Mouse (Mus musculus): ENCODE results near the gene Idh1. TPM values are rescaled to one million over a fixed set of nuclear protein-coding genes. Genes with fewer than 3 reads are reported as not detected.

Idh1 gene
- polyA plus RNA-seq, 1 experiment: 333 TPM

DNA sequence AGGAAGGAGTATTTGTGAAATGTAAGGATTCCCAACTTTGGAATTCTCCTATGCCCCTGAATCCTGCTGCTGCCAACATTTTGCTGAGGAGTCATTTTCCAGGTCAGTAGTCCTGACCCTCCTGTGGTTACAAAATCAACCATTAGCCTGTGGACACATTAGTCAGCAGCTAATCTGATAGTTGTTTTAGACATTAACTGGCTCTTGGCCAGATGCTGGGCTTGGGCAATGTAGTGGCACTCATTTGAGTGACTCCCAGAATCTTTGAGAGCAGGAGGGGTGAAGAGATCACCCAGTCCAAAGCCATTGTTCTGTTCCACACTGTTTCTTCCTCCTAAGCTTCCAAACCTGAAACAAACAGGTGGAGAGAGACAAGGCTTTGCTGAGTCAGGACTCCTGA, 31.5 kb downstream of the Idh1 start:
- peak overlapping the region; percentile 34; the same call in 1 of the 2 replicates for H3K27ac ChIP-seq (replicated peaks; ENCODE audit: low read depth, low read length)
- no peak overlapping the region for H3K4me3 ChIP-seq (ENCODE audit: insufficient read depth, low read depth, low read length)
- no peaks in the 10 kb centered on the region for H3K4me1 ChIP-seq (ENCODE audit: control insufficient read depth, insufficient read depth, insufficient read length, low read length)

DNA sequence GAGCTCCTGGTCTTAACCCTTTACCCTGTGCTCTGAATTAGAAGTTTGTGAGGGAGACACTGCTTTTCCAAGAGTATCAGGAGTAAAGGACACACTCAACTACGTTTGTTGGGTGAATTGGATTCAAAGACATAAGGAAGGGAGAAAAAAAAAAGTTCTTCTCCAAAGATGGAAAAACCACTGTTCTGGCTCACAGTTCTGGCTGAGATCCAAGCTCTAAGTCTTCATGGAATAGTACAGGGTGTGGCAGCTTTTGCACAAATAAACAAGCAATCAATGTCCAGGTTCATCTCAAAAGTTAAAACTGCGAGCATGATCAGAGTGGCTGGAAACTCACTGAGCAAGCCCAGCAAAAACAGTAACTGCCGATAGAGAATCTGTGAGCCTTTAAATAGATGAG, 38.3 kb downstream of the Idh1 start:
- H3K27ac ChIP-seq (replicated peaks; ENCODE audit: low read depth, low read length): no peak overlapping the region
- H3K4me3 ChIP-seq (ENCODE audit: insufficient read depth, low read depth, low read length): no peak overlapping the region
- H3K4me1 ChIP-seq (ENCODE audit: control insufficient read depth, insufficient read depth, insufficient read length, low read length): no peaks in the 10 kb centered on the region

DNA sequence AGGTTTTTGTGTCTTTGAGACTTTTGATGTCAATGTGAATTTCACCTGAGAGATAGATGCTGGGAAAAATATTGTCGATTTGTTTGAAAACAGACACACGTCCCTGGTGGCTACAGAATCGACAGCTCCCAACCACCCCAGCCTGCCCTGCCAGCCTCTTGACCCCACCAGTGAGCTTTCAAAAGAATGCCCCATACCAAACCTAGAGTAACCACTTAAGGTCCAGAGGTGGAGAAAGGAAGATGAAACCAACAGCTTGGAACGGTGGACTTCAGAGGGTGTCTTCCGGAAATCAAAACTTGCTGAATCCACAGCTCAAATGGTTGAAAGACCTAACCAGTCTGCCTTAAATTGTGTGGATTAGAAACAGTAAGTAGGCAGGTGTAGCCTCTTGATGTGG, 39.0 kb downstream of the Idh1 start:
- H3K4me1 ChIP-seq (ENCODE audit: control insufficient read depth, insufficient read depth, insufficient read length, low read length): no peaks in the 10 kb centered on the region
- H3K27ac ChIP-seq (replicated peaks; ENCODE audit: low read depth, low read length): no peak overlapping the region
- H3K4me3 ChIP-seq (ENCODE audit: insufficient read depth, low read depth, low read length): no peak overlapping the region

DNA sequence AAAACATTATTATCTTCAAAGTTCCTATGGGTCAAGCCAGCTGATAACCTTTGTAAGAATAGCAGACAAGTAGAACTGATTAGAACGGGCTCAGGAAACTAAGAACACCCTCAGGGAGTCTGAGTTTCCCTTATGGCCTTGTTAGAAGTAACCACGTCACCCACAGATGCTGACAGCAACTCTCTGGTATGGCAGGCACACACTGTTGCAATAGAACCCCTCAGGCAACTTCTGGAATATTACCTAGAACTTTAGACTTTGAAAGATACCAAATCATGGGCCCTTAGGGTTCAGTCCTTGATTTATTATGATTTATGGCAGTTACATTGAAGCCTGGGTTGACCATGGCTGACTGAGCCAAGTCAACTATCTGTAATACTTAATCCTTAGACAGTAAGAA, 39.7 kb downstream of the Idh1 start:
- no peak overlapping the region for H3K27ac ChIP-seq (replicated peaks; ENCODE audit: low read depth, low read length)

DNA sequence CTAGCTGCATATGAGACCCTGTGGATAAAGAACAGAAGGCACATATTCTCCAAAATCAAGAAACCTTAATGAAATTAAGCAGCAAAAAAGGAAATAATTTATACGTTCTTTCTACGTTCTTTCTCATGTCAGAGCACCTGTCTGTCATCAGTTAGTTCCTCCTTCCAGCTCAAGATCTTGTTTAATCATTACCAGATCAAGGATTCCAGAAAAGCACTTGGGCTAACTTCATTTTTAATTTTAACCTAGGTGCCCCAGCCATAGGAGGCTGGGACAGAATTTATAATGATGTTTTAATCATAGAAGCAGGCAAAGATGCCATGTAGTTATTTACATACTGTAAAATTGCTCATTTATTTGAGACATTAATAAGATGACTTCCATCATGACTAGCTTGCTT, 41.5 kb downstream of the Idh1 start:
- no peak overlapping the region for H3K27ac ChIP-seq (replicated peaks; ENCODE audit: low read depth, low read length)
- H3K4me3 ChIP-seq (ENCODE audit: insufficient read depth, low read depth, low read length): no peak overlapping the region
- H3K4me1 ChIP-seq (ENCODE audit: control insufficient read depth, insufficient read depth, insufficient read length, low read length): no peaks in the 10 kb centered on the region

More for the DNA sequence above, 39.7 kb downstream of the Idh1 start:
- Histone ChIP-seq H3K4me1 (ENCODE audit: control insufficient read depth, insufficient read depth, insufficient read length, low read length) (no peaks in the 10 kb centered on the region), H3K4me3 (ENCODE audit: insufficient read depth, low read depth, low read length) (no peak overlapping the region)

DNA sequence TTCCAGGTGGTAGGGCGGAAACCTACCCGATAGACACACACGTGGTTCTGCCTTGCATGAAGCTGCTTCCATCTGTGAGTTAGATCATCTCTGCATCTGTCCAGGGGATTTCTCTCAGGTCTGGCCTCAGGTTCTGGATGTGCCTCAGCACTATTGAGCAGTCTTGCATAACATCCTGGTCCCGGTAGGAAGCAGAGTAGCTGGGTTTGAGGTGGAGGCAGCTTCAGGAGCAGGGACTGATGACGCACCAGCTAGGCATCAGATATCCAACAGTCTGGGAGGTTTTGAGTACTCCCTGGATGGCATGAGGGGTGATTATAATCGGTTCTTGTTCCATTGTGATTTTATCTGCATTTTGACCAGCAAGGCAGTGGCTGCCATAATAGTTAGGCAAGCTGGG, 48.7 kb downstream of the Idh1 start:
- Histone ChIP-seq H3K4me3 (ENCODE audit: insufficient read depth, low read depth, low read length) (no peak overlapping the region), H3K4me1 (ENCODE audit: control insufficient read depth, insufficient read depth, insufficient read length, low read length) (no peaks in the 10 kb centered on the region), H3K27ac (replicated peaks; ENCODE audit: low read depth, low read length) (no peak overlapping the region)

DNA sequence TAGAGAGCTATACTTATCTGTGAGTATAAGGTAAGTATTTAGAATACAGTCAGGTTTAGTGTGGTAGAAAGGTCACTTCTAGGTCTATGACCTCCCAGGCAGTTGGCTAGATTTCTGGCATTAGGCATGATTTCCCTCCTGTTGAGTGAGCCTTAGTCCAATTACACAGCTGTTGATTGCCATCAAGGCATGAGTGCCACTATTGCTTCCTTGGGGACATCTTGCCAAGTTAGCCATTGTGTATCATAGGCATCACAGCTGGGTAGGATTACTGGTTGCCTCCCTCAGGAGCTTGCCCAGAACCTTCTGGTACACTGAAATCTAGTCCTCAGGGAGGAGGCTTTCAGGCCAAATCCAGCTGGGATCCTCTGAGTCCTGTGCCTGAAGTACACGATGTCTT, 53.5 kb downstream of the Idh1 start:
- Histone ChIP-seq H3K4me3 (ENCODE audit: insufficient read depth, low read depth, low read length) (no peak overlapping the region), H3K4me1 (ENCODE audit: control insufficient read depth, insufficient read depth, insufficient read length, low read length) (no peaks in the 10 kb centered on the region), H3K27ac (replicated peaks; ENCODE audit: low read depth, low read length) (no peak overlapping the region)

DNA sequence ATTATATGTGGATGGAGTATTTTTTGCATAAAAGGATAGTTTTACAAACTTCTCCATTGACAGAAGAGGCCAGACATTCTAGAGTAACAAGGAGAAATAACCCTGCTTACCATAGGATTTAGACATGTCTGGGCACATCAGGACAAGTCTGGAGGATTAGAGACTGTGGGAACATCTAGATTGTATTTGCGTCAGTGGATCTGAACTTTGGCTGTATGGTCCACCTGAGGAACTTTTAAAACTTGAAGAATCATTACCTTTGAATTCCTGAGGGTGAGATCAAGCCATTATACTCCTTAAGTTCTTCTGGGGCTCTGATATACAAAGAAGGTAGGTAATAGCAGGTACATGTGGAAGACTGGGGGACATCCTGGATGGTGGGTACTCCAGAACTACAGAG, 54.6 kb downstream of the Idh1 start:
- no peaks in the 10 kb centered on the region for H3K4me1 ChIP-seq (ENCODE audit: control insufficient read depth, insufficient read depth, insufficient read length, low read length)
- no peak overlapping the region for H3K4me3 ChIP-seq (ENCODE audit: insufficient read depth, low read depth, low read length)
- H3K27ac ChIP-seq (replicated peaks; ENCODE audit: low read depth, low read length): no peak overlapping the region

DNA sequence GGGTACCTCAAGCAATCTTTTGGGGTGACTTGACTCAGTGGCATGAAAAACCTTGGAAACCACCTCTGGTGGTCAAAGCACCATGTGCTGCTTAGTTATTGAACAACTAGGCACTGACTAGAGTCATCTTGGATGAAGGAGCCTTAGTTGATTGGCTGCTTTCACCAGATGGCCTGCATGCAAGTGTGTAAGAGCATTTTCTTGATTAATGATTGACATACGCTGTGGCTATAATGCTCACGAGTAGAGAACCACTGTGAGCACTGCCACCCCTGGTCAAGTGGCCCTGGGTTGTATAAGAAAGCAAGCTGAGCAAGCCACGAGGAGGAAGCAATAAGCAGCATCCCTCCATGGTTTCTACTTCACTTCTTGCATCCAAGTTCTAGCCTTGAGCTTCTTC, 56.1 kb downstream of the Idh1 start:
- no peak overlapping the region for H3K27ac ChIP-seq (replicated peaks; ENCODE audit: low read depth, low read length)
- no peaks in the 10 kb centered on the region for H3K4me1 ChIP-seq (ENCODE audit: control insufficient read depth, insufficient read depth, insufficient read length, low read length)
- no peak overlapping the region for H3K4me3 ChIP-seq (ENCODE audit: insufficient read depth, low read depth, low read length)

DNA sequence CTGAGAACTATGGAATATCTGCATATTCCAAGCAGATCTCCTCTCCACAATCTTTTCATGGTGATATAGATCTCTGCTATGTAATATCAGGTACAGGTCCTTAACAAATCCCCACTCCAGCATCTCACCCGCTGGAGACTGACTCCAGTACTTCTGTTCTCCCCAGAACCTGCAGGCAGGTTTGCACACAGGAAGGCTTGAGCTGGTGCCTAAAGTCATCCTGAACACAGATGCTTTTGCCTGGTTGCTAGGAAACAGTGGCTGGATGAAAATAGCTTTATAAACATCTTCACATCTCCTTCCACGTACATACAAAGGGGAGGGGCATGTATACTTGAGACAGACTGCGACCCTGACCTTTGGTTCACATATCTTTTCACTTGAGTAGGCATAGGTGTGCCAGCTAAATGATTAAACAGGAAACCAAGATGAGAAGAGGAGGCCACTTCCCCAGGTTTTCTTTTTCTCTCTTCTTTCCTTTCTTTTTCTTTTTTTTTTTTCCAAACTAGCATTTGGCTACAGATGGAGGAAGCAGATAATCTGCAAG, 56.6 kb downstream of the Idh1 start:
- Histone ChIP-seq H3K4me3 (ENCODE audit: insufficient read depth, low read depth, low read length) (no peak overlapping the region), H3K4me1 (ENCODE audit: control insufficient read depth, insufficient read depth, insufficient read length, low read length) (no peaks in the 10 kb centered on the region), H3K27ac (replicated peaks; ENCODE audit: low read depth, low read length) (no peak overlapping the region)

DNA sequence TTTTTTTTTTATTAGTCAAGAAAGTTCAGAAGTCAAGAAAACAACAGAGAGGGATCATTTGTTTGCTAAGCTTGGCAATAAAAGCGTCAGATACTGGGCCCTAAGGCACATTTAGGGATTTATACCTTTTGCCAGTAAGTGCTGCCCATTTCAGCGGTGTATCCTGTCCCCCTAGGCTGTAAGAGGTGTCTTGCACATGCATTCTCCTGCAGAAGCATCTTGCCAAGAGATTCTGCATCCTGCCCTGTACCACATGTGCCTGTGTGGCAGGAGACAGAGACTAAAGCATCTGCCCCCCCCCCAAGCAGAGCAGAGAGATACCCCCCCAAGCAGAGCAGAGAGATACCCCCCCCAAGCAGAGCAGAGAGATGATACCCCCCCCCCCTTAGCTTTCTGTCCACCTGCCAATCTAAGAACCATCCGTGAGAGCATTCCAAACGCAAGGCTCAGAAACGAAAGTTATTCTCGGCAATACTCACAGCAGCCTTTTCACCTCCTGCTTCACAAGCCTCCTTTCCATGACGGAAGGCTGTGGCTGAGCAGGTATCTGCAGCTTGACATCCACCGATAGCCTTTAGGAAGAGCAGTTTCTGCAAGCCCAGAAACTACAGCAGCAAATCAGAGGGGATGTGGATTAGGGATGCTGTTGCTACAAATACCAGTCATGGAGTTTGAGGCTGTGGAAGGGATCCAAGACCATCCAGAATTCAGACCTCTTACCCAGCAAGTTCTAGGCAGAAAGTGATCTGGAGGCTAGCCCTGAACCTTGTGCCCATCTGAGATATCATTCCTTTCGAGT, 63.5 kb downstream of the Idh1 start, which contains the start of gene D630023F18Rik:
Gene D630023F18Rik (minus strand): TSS at position 641 of the 799 bp plus-strand sequence.
- Histone ChIP-seq H3K4me1 (ENCODE audit: control insufficient read depth, insufficient read depth, insufficient read length, low read length) (no peaks in the 10 kb centered on the region), H3K4me3 (ENCODE audit: insufficient read depth, low read depth, low read length) (no peak within 1 kb of the TSS; the same call in 1 of the 2 replicates), H3K27ac (replicated peaks; ENCODE audit: low read depth, low read length) (no peak within 1 kb of the TSS)

DNA sequence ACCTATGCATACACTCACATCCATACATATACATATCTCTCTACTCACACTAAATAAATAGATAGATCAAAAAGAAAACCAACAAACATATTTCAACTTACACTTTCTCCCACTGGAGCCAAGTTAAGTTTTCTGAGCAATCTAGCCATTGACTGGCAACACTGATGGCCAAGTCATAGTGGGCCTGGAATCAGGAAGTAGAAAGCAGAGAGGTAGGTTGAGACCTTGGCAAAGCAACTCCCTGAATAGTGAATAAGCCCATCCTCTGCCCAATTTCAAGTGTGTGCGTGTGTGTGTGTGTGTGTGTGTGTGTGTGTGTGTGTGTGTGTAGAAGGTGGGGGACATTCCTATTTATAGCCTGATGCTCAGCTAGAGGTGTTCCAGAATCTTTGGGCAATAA, 66.9 kb downstream of the Idh1 start, which contains the start of gene Gm28845:
Gene Gm28845 (minus strand): TSS at position 121 of the 400 bp plus-strand sequence.
- H3K27ac ChIP-seq (replicated peaks; ENCODE audit: low read depth, low read length): no peak within 1 kb of the TSS
- no peak within 1 kb of the TSS for H3K4me3 ChIP-seq (ENCODE audit: insufficient read depth, low read depth, low read length)
- no peaks in the 10 kb centered on the region for H3K4me1 ChIP-seq (ENCODE audit: control insufficient read depth, insufficient read depth, insufficient read length, low read length)

DNA sequence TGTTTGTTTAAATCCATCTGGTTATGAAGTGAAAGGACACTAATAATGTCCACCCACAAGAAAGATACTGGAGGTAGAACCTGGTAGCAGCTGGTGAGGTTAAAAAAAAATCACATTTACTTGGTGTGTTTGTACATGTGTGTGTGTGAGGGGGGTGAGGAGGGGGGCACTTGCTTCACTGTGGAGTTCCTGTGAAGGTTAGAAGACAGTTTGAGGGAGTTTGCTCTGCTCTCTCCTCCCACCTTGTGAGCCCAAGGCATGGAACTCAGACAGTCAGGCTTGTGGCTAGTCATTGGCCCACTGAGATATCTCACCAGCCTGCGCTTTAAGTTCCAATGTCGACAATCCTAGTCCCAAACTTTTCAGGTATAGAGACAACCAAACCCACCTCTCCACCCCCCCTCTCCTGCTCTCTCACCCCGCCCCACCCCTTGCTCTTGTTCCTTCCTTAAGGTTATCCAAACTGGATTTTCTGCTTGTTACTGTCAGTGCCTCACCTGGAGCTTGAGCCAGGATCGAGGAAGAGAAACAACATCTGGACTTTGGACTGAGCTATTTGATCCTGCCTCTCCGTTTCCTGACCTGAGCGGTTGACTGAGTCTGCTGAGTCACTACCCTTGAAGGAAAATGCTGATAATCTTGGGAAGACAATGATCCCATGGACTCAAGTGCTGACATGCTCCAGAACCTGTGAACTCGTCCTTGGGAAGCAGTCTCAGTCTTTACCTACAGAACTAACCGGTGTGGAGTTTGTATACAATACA, 68.0 kb downstream of the Idh1 start:
- H3K4me1 ChIP-seq (ENCODE audit: control insufficient read depth, insufficient read depth, insufficient read length, low read length): no peaks in the 10 kb centered on the region
- no peak overlapping the region for H3K4me3 ChIP-seq (ENCODE audit: insufficient read depth, low read depth, low read length)
- H3K27ac ChIP-seq (replicated peaks; ENCODE audit: low read depth, low read length): no peak overlapping the region

DNA sequence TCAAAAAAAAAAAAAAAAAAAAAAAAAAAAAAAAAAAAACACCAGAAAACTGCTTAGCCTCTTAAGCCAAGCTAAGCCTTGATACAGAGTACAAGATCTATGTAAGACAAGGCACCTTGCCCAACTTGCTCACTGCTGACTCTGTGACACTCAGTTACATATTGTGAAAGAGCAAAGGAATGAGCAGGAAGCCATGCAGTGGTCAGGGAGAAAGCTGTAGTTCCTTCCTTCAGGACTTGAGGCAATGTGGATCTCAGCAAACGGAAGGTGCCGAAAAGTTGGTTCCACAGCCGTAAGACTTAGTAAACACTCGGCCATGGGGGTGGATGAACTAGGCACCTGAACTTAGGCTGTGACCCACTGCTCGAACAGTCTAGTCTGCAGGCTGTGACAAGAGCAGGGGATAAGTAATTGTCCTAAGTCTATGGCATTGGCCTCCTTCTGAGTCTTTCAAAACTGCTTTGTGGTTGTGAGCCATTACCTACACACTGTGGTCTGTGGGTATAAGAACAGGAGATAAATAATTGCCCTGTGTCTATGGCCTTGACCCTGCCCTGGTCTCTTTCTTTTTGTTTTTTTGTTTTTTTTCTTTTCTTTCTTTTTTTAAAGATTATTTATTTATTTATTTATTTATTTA, 72.6 kb downstream of the Idh1 start:
- H3K27ac ChIP-seq (replicated peaks; ENCODE audit: low read depth, low read length): peak overlapping the region; percentile 6
- no peak overlapping the region for H3K4me3 ChIP-seq (ENCODE audit: insufficient read depth, low read depth, low read length)

DNA sequence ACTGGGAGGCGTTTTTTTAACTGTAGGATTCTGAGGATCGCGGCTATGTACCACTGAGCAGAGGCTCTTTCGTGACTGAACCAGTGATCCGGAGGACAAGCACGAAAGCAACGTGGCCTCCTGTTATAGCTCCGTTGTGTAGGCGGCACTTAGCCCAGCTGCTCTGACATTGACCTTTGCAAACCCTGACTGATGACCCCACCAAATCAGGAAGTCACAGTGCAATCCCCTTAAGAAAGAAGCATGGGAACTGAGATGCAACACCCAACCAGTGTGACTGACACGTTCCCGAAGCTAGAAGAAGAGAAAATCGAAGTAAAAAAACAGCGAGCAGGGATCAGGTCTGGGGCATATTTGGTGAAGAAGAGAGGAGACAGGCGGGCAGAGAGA, 73.5 kb downstream of the Idh1 start:
- peak overlapping the region; percentile 8 for H3K4me3 ChIP-seq (ENCODE audit: insufficient read depth, low read depth, low read length)
- no peaks in the 10 kb centered on the region for H3K4me1 ChIP-seq (ENCODE audit: control insufficient read depth, insufficient read depth, insufficient read length, low read length)
- peak overlapping the region; percentile 51 for H3K27ac ChIP-seq (replicated peaks; ENCODE audit: low read depth, low read length)

More for the DNA sequence above, 72.6 kb downstream of the Idh1 start:
- H3K4me1 ChIP-seq (ENCODE audit: control insufficient read depth, insufficient read depth, insufficient read length, low read length): no peaks in the 10 kb centered on the region

All from brown adipose tissue, adult 24 weeks (tissue).